Mouse (Mus musculus): Measurements from ENCODE around the gene Top3a. TPM values are rescaled to one million over a fixed set of nuclear protein-coding genes. Genes with fewer than 3 reads are reported as not detected.

Top3a gene
- polyA plus RNA-seq, 1 experiment from 2014 or later: 4.3 TPM

DNA sequence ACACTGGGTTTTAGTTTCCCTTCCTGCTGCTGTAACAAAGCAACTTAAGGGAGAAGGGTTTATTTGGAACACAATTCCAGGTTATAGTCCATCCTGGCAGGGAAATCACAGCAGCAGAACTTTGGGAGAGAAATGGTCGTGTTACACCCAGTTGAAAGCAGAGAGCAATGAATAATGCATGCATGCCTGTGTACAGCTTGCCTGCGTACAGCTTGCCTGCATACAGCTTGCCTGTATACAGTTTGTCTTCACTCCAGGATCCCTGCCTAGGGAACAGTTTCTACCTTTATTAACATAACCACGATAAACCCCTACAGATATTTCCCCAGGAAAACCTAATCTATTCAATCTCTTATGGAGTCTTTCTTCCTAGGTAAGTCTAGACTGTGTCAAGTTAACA is 6.4 kb downstream of the Top3a start:
- TF ChIP-seq EP300 (optimal IDR thresholded peaks at IDR 0.05) (no peak), CTCF (IDR thresholded peaks at IDR 0.05; ENCODE audit: low read depth) (no peak)
- no peak overlapping the region for H3K27ac ChIP-seq (replicated peaks)
- no peaks in the 10 kb centered on the region for H3K36me3 ChIP-seq (ENCODE audit: control insufficient read depth, insufficient read depth, low read length)
- WGBS: 86% methylated on average over 3 of the region's 3 CpGs
- no peaks in the 10 kb centered on the region for H3K9me3 ChIP-seq (ENCODE audit: control insufficient read depth, low read length)
- ATAC-seq (ENCODE audit: low FRiP score, low TSS enrichment) (no peak), DNase-seq (ENCODE audit: low spot score) (no peak)
- H3K4me1 ChIP-seq (replicated peaks; ENCODE audit: control insufficient read depth, insufficient read depth): 0 out of 2 replicates have a peak, but pooled peaks cover 2% of the 10 kb centered on the region
- H3K4me3 ChIP-seq (ENCODE audit: low read depth, low read length): no peak overlapping the region
- H3K4me2 ChIP-seq (replicated peaks; ENCODE audit: low read depth): no peak overlapping the region
- no peak overlapping the region for H3K9ac ChIP-seq (ENCODE audit: low read length)
- no peaks in the 10 kb centered on the region for H3K27me3 ChIP-seq (ENCODE audit: control insufficient read depth, insufficient read depth, low read length)

DNA sequence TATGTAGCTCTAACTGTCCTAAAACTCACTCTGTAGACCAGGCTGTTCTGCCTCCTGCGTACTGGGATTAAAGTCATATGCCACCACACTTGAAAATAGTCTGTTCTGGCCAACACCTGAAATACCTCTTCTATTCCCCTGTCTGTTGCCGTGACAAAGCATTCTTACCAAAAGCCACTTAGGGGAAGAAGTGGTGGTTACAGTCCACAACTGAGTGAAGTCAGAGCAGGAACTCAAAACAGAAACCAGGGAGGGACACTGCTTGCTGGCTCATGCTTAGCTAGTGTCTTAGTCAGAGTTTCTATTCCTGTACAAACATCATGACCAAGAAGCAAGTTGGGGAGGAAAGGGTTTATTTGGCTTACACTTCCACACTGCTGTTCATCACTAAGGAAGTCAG is 7.8 kb downstream of the Top3a start:
- Histone ChIP-seq H3K9ac (ENCODE audit: low read length) (no peak overlapping the region), H3K4me2 (replicated peaks; ENCODE audit: low read depth) (no peak overlapping the region), H3K9me3 (ENCODE audit: control insufficient read depth, low read length) (no peaks in the 10 kb centered on the region), H3K4me1 (replicated peaks; ENCODE audit: control insufficient read depth, insufficient read depth) (no peaks in the 10 kb centered on the region), H3K27ac (replicated peaks) (no peak overlapping the region), H3K4me3 (ENCODE audit: low read depth, low read length) (no peak overlapping the region), H3K36me3 (ENCODE audit: control insufficient read depth, insufficient read depth, low read length) (no peaks in the 10 kb centered on the region), H3K27me3 (ENCODE audit: control insufficient read depth, insufficient read depth, low read length) (no peaks in the 10 kb centered on the region)
- WGBS: 68% methylated on average over 2 of the region's 2 CpGs
- DNase-seq (ENCODE audit: low spot score) (no peak), ATAC-seq (ENCODE audit: low FRiP score, low TSS enrichment) (peak; percentile 86)
- TF ChIP-seq EP300 (optimal IDR thresholded peaks at IDR 0.05) (no peak), CTCF (IDR thresholded peaks at IDR 0.05; ENCODE audit: low read depth) (no peak)

DNA sequence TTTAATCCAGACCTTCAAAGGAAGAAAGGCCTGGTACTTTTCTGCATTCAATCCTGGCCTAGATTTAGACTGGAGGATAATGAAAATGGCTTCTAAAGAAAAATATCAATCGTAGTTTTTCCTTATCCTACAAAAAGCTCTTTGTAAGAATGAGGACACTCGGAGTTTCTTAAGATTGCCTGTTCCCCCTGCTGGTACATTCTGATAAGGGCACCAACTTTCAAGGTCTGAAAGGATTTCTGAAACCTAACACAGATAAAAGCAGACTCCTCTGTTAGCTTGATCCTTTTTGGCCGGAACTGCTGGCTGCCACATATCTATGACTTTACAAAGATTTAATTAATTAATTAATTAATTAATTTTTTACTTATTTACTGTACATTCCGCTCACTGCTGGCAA is 10.2 kb downstream of the Top3a start:
- no peaks in the 10 kb centered on the region for H3K27me3 ChIP-seq (ENCODE audit: control insufficient read depth, insufficient read depth, low read length)
- H3K4me3 ChIP-seq (ENCODE audit: low read depth, low read length): no peak overlapping the region
- 77% methylated on average over 4 of the region's 4 CpGs for WGBS
- H3K36me3 ChIP-seq (ENCODE audit: control insufficient read depth, insufficient read depth, low read length): no peaks in the 10 kb centered on the region; the same call in 1 of the 2 replicates
- no peaks in the 10 kb centered on the region for H3K9me3 ChIP-seq (ENCODE audit: control insufficient read depth, low read length)
- ATAC-seq (ENCODE audit: low FRiP score, low TSS enrichment) (no peak), DNase-seq (ENCODE audit: low spot score) (no peak)
- TF ChIP-seq EP300 (optimal IDR thresholded peaks at IDR 0.05) (no peak), CTCF (IDR thresholded peaks at IDR 0.05; ENCODE audit: low read depth) (peak; percentile 48)
- H3K9ac ChIP-seq (ENCODE audit: low read length): no peak overlapping the region
- no peaks in the 10 kb centered on the region for H3K4me1 ChIP-seq (replicated peaks; ENCODE audit: control insufficient read depth, insufficient read depth)
- no peak overlapping the region for H3K4me2 ChIP-seq (replicated peaks; ENCODE audit: low read depth)
- no peak overlapping the region for H3K27ac ChIP-seq (replicated peaks)

- ATAC-seq (ENCODE audit: low FRiP score, low TSS enrichment): no peak
- H3K4me3 ChIP-seq (ENCODE audit: low read depth, low read length): no peak overlapping the region
- H3K27ac ChIP-seq (replicated peaks): no peak overlapping the region
- TF ChIP-seq CTCF (IDR thresholded peaks at IDR 0.05; ENCODE audit: low read depth): no peak
- no peak for TF ChIP-seq EP300 (optimal IDR thresholded peaks at IDR 0.05)
- H3K4me1 ChIP-seq (replicated peaks; ENCODE audit: control insufficient read depth, insufficient read depth): no peaks in the 10 kb centered on the region
- 88% methylated on average over 3 of the region's 3 CpGs for WGBS
- no peak overlapping the region for H3K9ac ChIP-seq (ENCODE audit: low read length)
- no peak for DNase-seq (ENCODE audit: low spot score)
- peaks cover 5% of the 10 kb centered on the region; the same call in 1 of the 2 replicates for H3K36me3 ChIP-seq (ENCODE audit: control insufficient read depth, insufficient read depth, low read length)
- H3K27me3 ChIP-seq (ENCODE audit: control insufficient read depth, insufficient read depth, low read length): no peaks in the 10 kb centered on the region
- no peaks in the 10 kb centered on the region for H3K9me3 ChIP-seq (ENCODE audit: control insufficient read depth, low read length)
- H3K4me2 ChIP-seq (replicated peaks; ENCODE audit: low read depth): no peak overlapping the region
Measured at GRCm38 (mm10) chr11:60761681-60762080, 15.5 kb downstream of the Top3a start.

DNA sequence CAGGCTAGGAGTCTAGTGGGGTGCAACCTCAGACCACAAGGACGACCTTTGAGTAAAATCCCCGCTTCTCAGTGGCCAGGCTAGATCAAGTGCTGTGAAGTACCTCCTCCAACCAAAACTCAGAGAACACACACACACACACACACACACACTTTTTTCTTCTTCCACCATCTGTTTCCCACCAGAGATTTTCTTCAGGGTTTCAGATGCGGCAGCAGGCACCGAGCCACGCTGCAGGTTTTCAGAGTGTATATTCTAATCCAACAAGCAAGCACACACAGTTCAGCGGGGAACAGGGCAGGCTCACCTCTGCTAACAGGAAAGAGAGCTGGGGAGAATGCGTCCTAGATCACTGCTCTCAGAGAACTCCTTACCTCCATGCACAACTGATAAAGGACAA is 21.6 kb downstream of the Top3a start:
- Histone ChIP-seq H3K9me3 (ENCODE audit: control insufficient read depth, low read length) (no peaks in the 10 kb centered on the region), H3K4me3 (ENCODE audit: low read depth, low read length) (no peak overlapping the region), H3K27ac (replicated peaks) (no peak overlapping the region), H3K27me3 (ENCODE audit: control insufficient read depth, insufficient read depth, low read length) (no peaks in the 10 kb centered on the region), H3K4me2 (replicated peaks; ENCODE audit: low read depth) (no peak overlapping the region), H3K9ac (ENCODE audit: low read length) (no peak overlapping the region), H3K36me3 (ENCODE audit: control insufficient read depth, insufficient read depth, low read length) (peaks cover 23% of the 10 kb centered on the region), H3K4me1 (replicated peaks; ENCODE audit: control insufficient read depth, insufficient read depth) (no peaks in the 10 kb centered on the region)
- no peak for TF ChIP-seq EP300 (optimal IDR thresholded peaks at IDR 0.05)
- ATAC-seq (ENCODE audit: low FRiP score, low TSS enrichment) (no peak), DNase-seq (ENCODE audit: low spot score) (no peak)
- WGBS: 86% methylated on average over 7 of the region's 7 CpGs

- H3K4me3 ChIP-seq (ENCODE audit: low read depth, low read length): no peak overlapping the region
- H3K9ac ChIP-seq (ENCODE audit: low read length): no peak overlapping the region
- H3K9me3 ChIP-seq (ENCODE audit: control insufficient read depth, low read length): no peaks in the 10 kb centered on the region
- no peaks in the 10 kb centered on the region for H3K27me3 ChIP-seq (ENCODE audit: control insufficient read depth, insufficient read depth, low read length)
- DNase-seq (ENCODE audit: low spot score): no peak
- WGBS: 56% methylated on average over 3 of the region's 3 CpGs
- H3K4me1 ChIP-seq (replicated peaks; ENCODE audit: control insufficient read depth, insufficient read depth): no peaks in the 10 kb centered on the region
- ATAC-seq (ENCODE audit: low FRiP score, low TSS enrichment): no peak
- no peak overlapping the region for H3K4me2 ChIP-seq (replicated peaks; ENCODE audit: low read depth)
- H3K27ac ChIP-seq (replicated peaks): no peak overlapping the region
- no peak for TF ChIP-seq EP300 (optimal IDR thresholded peaks at IDR 0.05)
- no peak for TF ChIP-seq CTCF (IDR thresholded peaks at IDR 0.05; ENCODE audit: low read depth)
- H3K36me3 ChIP-seq (ENCODE audit: control insufficient read depth, insufficient read depth, low read length): peaks cover 12% of the 10 kb centered on the region
Measured at GRCm38 (mm10) chr11:60740321-60740720, 36.8 kb downstream of the Top3a start.

Data from stomach, postnatal 0 days (tissue).